Mouse (Mus musculus) liver, embryonic 16.5 days (tissue): ENCODE results near the gene Macrod2. TPM values are rescaled to one million over a fixed set of nuclear protein-coding genes. Genes with fewer than 3 reads are reported as not detected.

ENCODE experiments used
- ATAC-seq: fragments of 200-750 bp; cut with Nextera tagmentation; 2 replicates; pipeline ENCODE4 v1.8.0; 2017; ENCODE audit warnings: low read depth, mild to moderate bottlenecking, moderate number of reproducible peaks, moderate library complexity
- H3K27ac ChIP-seq: fragments of 300-500 bp; sonication (generic); 2 replicates; pipeline ENCODE4 v1.5.1; 2014; ENCODE audit warnings: mild to moderate bottlenecking, low read length
- H3K27me3 ChIP-seq: fragments of 300-500 bp; sonication (generic); 2 replicates; pipeline ENCODE4 v1.6.1; 2014; ENCODE audit warnings: low read depth, low read length, mixed read lengths; ENCODE audit not compliant: control insufficient read depth, insufficient read depth
- H3K36me3 ChIP-seq: fragments of 300-500 bp; sonication (generic); 2 replicates; pipeline ENCODE4 v1.6.1; 2014; ENCODE audit warnings: mild to moderate bottlenecking; ENCODE audit not compliant: control insufficient read depth, insufficient read depth
- H3K4me1 ChIP-seq: fragments of 300-500 bp; sonication (generic); 2 replicates; pipeline ENCODE4 v1.6.1; 2014; ENCODE audit warnings: low read depth, low read length, mixed read lengths; ENCODE audit not compliant: control insufficient read depth
- H3K4me2 ChIP-seq: fragments of 300-500 bp; sonication (generic); 2 replicates; pipeline ENCODE4 v1.6.1; 2014; ENCODE audit warnings: low read depth, low read length, mixed read lengths
- H3K4me3 ChIP-seq: fragments of 300-500 bp; sonication (generic); 2 replicates; pipeline ENCODE4 v1.5.1; 2014; ENCODE audit warnings: low read depth, mild to moderate bottlenecking, low read length
- H3K9ac ChIP-seq: fragments of 300-500 bp; sonication (generic); 2 replicates; pipeline ENCODE4 v1.6.1; 2014; ENCODE audit warnings: low read depth, low read length
- H3K9me3 ChIP-seq: fragments of 300-500 bp; sonication (generic); replicated peaks from 2 replicates; pipeline ENCODE4 v1.6.1; 2016; ENCODE audit warnings: low read length; ENCODE audit not compliant: control insufficient read depth
- WGBS: fragments of 180-500 bp; shearing (Covaris S2); extraction: QIAGEN DNeasy Blood & Tissue Kit; methylation state at CpG from one replicate; pipeline ENCODE4 v1.1.7; 2014; ENCODE audit not compliant: insufficient replicate concordance; 5-methylcytosine and 5-hydroxymethylcytosine counted together
- polyA plus RNA-seq: library from polyadenylated mRNA; unstranded; fragments of >200 nt; fragmentation: Nextera tagmentation; extraction: Ambion mirVana; gene quantifications from 2 replicates; pipeline ENCODE4 v1.2.1, GENCODE M21; 2015

The Macrod2 gene
- polyA plus RNA-seq, 1 experiment from 2014 or later = 5.5 TPM

DNA sequence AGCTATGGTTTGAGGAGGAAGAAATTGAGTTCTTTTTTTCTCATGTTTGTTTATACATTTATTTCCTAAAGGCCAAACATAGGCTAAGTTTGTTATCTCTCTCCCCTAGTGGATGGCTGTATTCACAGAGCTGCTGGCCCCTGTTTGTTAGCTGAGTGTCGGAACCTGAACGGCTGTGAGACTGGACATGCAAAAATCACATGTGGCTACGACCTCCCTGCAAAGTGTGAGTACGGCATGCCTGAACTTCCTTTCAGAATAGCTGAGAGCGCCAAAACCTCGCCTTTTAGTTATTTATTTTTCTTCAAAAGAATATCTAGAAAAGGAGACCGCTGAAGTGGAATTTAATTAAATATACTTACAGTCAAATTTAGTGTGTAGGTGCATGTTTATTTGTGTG lies 628.8 kb downstream of the Macrod2 start:
- Histone ChIP-seq H3K4me1 (no peaks in the 10 kb centered on the region), H3K27ac (no peak overlapping the region), H3K9me3 (no peaks in the 10 kb centered on the region), H3K4me3 (no peak overlapping the region), H3K36me3 (no peaks in the 10 kb centered on the region), H3K4me2 (no peak overlapping the region), H3K9ac (no peak overlapping the region), H3K27me3 (no peaks in the 10 kb centered on the region)
- ATAC-seq = no peak
- 63% methylated on average over 7 of the region's 7 CpGs for WGBS

DNA sequence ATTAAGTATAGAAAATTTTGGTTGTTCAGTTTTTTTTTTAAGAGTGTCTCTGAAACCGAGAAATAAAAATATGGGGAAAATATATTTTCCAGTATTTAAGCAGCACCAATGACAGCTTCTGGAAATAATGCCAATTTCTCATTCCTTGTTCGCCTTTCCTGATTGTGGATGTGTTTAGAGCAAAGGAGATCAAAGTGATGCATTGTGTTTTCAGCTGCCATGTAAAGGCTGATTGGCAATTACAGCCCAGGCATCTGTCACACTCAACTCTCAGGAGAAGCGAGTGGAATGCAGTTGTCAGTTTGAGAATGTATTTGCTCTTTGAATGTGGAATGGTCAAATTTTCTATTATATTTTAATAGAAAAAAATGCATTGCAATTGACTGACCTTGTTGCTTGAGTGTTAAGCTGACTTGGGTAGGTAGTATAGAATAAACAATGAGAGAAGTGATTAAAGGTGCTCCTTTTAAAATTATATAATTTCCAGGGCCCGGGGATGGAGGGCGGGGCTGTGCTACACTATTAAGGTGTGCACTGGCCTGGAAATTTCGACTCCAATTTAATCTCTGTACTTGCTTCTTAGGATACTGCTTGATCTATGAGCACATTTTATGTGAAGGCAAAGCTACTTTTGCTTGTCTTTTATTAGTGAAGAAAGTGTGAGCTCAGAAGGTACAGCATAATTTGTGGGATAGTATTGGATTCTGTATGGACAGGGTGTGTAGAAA lies 629.4 kb downstream of the Macrod2 start:
- no peaks in the 10 kb centered on the region for H3K9me3 ChIP-seq
- no peak overlapping the region for H3K4me2 ChIP-seq
- no peak overlapping the region for H3K4me3 ChIP-seq
- WGBS = 65% methylated on average over 6 of the region's 6 CpGs
- H3K36me3 ChIP-seq = no peaks in the 10 kb centered on the region
- H3K4me1 ChIP-seq = no peaks in the 10 kb centered on the region
- no peak overlapping the region for H3K27ac ChIP-seq
- no peaks in the 10 kb centered on the region for H3K27me3 ChIP-seq
- H3K9ac ChIP-seq = no peak overlapping the region
- no peak for ATAC-seq

DNA sequence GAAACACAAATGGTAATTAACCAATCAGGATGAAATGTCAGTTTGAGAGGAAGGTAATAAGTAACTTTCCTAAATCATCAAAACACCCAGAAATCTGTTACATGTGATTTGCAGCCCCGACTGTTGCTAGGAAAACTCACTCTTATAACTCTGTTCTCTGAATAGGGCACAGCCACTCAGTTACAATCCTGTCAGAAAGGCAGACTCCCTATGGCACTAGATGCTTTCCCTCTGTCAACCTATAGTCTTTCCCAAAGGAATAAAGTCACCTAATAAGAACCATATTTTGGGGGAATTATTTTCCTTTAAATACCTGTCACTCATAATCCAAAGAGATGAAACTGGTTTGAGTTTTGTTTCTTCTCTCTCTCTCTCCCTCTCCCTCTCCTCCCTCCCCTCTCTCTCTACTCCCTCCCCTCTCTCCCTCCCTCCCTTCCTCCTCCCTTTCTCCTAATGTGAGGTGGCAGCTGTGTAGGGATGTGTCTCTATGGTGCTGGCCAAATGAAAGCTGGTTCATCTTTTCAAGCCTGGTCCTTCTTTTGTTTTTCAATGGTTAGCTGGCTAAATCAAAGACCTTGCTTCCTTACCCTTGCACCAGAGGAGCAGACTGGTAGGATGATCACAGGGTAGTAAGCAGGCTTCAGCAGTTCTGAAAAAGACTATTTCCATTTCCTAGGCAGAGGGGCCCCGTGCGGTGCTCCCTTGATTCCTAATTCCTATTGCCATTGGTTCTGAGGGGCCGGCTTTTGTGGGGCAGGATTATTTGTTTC lies 661.8 kb downstream of the Macrod2 start:
- no peak overlapping the region for H3K9ac ChIP-seq

DNA sequence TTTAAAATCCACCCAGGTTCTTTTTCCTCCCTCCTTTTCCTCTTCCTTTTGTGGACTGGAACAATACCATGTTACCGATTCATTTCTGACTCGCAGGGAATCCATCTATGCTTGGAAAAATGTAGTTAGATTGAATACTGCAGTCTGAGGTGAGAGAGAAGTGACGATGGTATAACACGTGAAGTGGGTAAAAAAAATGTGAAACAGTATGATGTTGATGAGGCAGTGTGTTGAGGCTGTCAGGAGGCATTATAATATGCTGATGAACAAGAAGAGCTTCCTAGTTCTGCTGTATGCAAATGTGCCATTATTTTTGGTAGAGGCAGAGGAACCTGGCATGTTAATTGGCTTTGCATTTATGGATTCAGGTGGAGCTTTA lies 662.3 kb downstream of the Macrod2 start:
- no peak overlapping the region for H3K9ac ChIP-seq
- no peaks in the 10 kb centered on the region for H3K9me3 ChIP-seq
- no peak overlapping the region for H3K4me3 ChIP-seq
- no peak overlapping the region for H3K27ac ChIP-seq
- H3K27me3 ChIP-seq = no peaks in the 10 kb centered on the region
- no peaks in the 10 kb centered on the region for H3K36me3 ChIP-seq
- H3K4me2 ChIP-seq = no peak overlapping the region
- no peak for ATAC-seq
- WGBS = 56% methylated on average over 4 of the region's 4 CpGs
- H3K4me1 ChIP-seq = no peaks in the 10 kb centered on the region

More for the DNA sequence above, 661.8 kb downstream of the Macrod2 start:
- Histone ChIP-seq H3K36me3 (no peaks in the 10 kb centered on the region), H3K4me1 (no peaks in the 10 kb centered on the region), H3K4me3 (no peak overlapping the region), H3K9me3 (no peaks in the 10 kb centered on the region), H3K27ac (no peak overlapping the region), H3K27me3 (no peaks in the 10 kb centered on the region), H3K4me2 (no peak overlapping the region)
- ATAC-seq = no peak
- 52% methylated on average over 4 of the region's 4 CpGs for WGBS

DNA sequence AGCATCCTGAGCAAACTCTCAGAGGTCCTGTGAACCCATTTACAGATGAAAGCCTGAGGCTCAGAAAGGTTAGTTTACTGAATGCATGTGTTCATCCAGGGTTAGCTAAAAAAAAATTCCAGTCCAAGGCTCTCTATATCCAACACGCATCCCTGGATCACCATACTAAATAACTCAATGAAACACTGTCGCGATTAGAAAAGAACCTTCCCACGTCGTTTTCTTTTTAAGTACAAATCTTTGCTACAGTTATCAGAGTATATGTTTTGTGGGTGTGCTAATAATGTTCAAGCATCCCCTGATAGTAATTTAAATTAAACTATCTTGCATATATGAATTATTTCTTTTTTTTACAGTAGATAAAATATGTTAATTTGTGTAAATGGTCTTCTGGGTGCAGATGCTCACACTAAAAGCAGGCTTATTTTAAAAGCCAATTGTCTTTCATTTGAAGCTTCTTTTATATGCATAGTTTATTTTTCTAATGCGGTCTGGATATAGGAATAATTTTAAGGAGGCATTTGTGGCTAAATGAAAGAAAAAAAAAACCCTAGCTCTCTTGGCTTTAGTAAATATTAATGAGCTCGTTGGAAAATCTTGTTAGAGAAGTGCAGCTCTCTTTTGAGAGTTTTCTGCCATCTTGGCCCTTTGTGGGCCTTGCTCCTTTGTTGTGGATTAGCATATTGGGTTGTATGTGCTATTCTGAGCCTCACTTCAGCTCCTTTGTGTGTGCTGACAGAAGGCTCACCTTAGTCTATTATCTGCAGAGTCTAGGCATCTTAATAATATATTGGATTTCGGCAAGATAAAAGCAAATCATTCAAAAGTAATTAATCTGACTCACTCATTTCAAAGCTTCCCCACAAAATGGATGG lies 679.1 kb downstream of the Macrod2 start:
- Histone ChIP-seq H3K27me3 (no peaks in the 10 kb centered on the region), H3K9ac (no peak overlapping the region), H3K27ac (no peak overlapping the region), H3K9me3 (no peaks in the 10 kb centered on the region), H3K4me1 (no peaks in the 10 kb centered on the region), H3K36me3 (no peaks in the 10 kb centered on the region), H3K4me3 (no peak overlapping the region), H3K4me2 (no peak overlapping the region)
- whole genome bisulfite sequencing = 64% methylated on average over 8 of the region's 8 CpGs
- ATAC-seq = no peak

DNA sequence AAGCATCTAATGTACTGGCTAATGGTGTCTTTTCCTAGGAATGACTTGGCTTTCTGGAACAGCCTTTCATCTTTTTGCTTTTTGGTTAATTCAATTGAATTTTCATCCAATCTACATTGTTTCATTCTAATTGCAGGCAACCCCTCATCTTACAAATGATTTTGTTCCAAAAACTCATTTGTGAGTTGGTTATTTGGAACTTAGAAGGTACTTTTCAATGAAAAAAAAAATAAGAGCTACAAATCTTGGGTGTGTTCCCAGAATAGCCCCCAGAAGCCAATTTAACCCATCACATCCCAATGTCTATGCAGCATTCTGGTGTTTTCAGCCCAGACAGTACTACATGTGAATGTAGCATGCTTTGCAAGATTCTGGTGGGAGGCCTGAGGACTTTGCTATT lies 683.1 kb downstream of the Macrod2 start:
- no peak overlapping the region for H3K9ac ChIP-seq
- H3K27me3 ChIP-seq = no peaks in the 10 kb centered on the region
- H3K4me2 ChIP-seq = no peak overlapping the region
- ATAC-seq = no peak
- H3K27ac ChIP-seq = no peak overlapping the region
- H3K4me1 ChIP-seq = no peaks in the 10 kb centered on the region
- no peaks in the 10 kb centered on the region for H3K36me3 ChIP-seq
- no peaks in the 10 kb centered on the region for H3K9me3 ChIP-seq
- no peak overlapping the region for H3K4me3 ChIP-seq

DNA sequence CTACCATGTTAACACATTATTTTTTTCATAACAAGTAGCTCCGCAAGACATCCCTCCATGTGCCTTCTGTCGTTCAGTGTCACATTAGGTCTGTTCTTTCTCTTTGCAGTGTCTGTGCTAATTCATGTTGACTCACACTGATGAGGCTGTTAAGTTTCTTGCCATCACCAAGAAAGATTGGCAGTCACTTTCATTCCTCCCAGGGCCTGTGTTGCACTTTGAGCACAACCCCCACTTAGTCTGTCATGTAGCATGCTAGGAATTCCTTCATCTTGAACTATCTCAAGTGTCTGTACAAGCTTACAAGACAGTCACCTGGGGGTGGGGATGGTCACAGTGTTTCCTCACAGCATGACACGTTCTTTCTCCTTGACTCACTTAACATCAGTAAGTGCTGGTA lies 696.2 kb downstream of the Macrod2 start:
- H3K9me3 ChIP-seq = no peaks in the 10 kb centered on the region
- H3K4me2 ChIP-seq = no peak overlapping the region
- WGBS = 64% methylated on average over 3 of the region's 3 CpGs
- no peaks in the 10 kb centered on the region for H3K36me3 ChIP-seq
- ATAC-seq = no peak
- H3K4me3 ChIP-seq = no peak overlapping the region
- H3K9ac ChIP-seq = no peak overlapping the region
- no peak overlapping the region for H3K27ac ChIP-seq
- H3K27me3 ChIP-seq = no peaks in the 10 kb centered on the region
- H3K4me1 ChIP-seq = no peaks in the 10 kb centered on the region

DNA sequence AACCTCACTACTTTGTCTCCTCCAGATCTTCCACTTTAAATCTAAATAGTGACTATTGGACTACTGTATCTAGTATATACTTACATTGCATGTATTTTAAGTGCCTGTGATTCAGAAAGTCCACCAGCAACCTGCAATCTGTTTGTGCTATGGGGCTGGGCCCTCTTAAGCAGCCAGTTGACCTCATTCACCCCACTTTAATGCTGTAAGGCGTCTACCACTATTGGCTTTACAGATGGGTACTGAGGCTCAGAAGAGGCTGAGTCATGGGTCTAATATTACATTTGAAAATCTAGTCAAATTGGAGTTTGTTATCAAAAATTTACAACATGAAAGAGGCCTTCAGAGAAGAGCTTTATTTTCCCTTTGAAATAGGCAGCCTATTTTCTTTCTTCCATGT lies 722.5 kb downstream of the Macrod2 start:
- no peaks in the 10 kb centered on the region for H3K36me3 ChIP-seq
- H3K4me3 ChIP-seq = no peak overlapping the region
- WGBS = 41% methylated on average over 1 of the region's 1 CpGs
- ATAC-seq = no peak
- H3K9ac ChIP-seq = no peak overlapping the region
- H3K9me3 ChIP-seq = no peaks in the 10 kb centered on the region
- no peak overlapping the region for H3K4me2 ChIP-seq
- H3K4me1 ChIP-seq = no peaks in the 10 kb centered on the region
- no peak overlapping the region for H3K27ac ChIP-seq
- no peaks in the 10 kb centered on the region for H3K27me3 ChIP-seq

DNA sequence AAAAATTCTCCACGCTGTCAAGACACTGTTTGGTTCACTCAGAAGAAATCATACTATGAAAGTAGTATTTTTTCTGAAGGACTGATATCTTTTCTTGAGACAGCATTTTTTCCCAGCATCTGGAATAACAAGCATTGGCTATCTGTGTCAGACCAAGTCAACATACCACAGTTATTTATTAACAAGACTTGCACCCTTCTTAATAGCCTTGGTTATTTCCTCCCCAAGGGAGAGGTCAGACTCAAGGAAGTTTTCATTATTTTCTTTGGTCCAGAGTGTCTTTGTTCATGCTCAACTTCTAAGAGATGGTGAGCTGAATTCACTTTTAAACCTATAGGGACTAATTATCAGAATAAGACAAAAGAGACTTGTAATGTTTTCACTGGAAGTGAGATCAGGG lies 728.8 kb downstream of the Macrod2 start:
- WGBS = 39% methylated on average over 1 of the region's 1 CpGs
- H3K27me3 ChIP-seq = no peaks in the 10 kb centered on the region
- ATAC-seq = no peak

More for the DNA sequence above, 728.8 kb downstream of the Macrod2 start:
- H3K4me3 ChIP-seq = no peak overlapping the region
- no peak overlapping the region for H3K4me2 ChIP-seq
- no peaks in the 10 kb centered on the region for H3K36me3 ChIP-seq
- no peaks in the 10 kb centered on the region for H3K9me3 ChIP-seq
- H3K4me1 ChIP-seq = no peaks in the 10 kb centered on the region
- no peak overlapping the region for H3K9ac ChIP-seq
- no peak overlapping the region for H3K27ac ChIP-seq
